Mouse (Mus musculus) left cerebral cortex, postnatal 25 days (tissue): ENCODE measurements at regions not wholly inside any gene's neighbourhood (a gene's known extent, or its start where the extent isn't known, plus 50 kb on each side); places are given as distances from the start of the nearest gene placed in this dataset.

Experiments
- DNase-seq, 2 experiments: peaks; one replicate each; pipeline ENCODE4 v3.0.0; 2022; ENCODE audit warnings: low spot score in 2 of 2, mixed read lengths in 1 of 2
- intact Hi-C: fragments of 180-260 bp; cut with DNase I; formaldehyde crosslinking; loops from one replicate; pipeline ENCODE4 v1.15.1; 2025

DNA sequence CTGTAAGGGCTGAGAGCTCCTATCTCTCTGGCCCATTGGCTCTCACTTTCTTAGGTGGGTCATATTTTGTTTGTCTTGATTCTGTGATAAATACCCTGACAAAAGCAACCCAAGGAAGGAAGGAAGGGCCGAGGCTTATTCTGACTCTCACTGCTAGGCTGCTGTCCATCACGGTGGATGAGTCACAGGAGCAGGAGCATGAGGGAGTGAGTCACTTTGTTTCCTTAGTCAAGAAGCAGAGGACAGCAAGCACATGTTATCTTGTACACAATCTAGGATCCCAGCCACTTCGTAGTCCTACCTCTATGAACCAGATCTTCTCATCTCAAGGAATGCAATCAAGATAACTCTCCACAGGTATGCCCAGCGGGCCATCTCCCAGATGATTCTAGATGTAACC, 69.9 kb downstream of the Atp6v1g3 start:
- intact Hi-C loops, result no loop called here
- DNase-seq, result no peak

DNA sequence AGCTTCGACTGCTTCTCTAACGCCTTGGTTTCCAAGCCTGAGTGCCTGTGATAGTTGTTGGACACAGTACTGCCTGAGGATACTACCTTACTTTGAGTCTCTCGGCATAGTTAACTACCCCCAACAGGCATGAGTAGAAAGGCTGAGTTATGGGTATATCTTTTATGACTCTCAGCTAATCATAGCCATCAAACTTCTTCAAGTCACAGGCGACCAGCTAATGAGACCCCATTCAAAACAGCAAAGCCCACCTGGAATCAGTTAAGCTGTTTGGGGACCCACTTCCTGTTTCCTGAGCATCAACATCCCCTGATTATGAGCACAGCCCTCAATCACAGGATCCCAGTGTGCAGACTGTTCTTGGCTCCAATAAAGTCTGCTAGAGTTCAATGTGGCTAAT, 71.4 kb downstream of the Atp6v1g3 start:
- intact Hi-C loops, result no loop called here
- DNase-seq, result no peak

GRCm38 (mm10) chr1:138345992-138346391, 72.5 kb downstream of the Atp6v1g3 start:
- intact Hi-C loops, result no loop called here
- peak; percentile 13 to 23 for DNase-seq

- intact Hi-C loops, result no loop called here
These were observed 73.4 kb downstream of the Atp6v1g3 start for GRCm38 (mm10) chr1:138346904-138347303.

DNA sequence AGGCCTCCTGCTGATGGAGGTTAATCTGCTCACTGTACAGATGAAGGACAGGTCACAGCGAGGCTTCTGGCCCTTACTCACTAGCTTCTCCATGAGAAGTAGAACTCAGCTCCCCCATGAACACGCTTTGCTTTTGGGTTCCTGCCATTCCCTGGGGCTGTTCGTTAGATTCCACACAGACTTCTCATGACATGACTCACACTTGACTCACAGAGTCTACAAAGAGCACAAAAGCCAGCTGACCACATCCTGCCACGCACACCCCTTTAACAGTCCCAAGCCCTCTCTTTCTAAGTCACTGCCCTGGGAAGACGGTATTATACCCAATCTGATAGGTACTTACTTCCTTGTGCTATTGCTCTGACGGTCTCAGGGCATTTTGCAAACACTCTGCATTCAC, 74.9 kb downstream of the Atp6v1g3 start:
- DNase-seq, result no peak
- intact Hi-C loops, result no loop called here

More at GRCm38 (mm10) chr1:138346904-138347303, 73.4 kb downstream of the Atp6v1g3 start:
- no peak for DNase-seq

GRCm38 (mm10) chr1:138349099-138349498, 75.6 kb downstream of the Atp6v1g3 start:
- DNase-seq, result no peak
- intact Hi-C loops, result no loop called here

DNA sequence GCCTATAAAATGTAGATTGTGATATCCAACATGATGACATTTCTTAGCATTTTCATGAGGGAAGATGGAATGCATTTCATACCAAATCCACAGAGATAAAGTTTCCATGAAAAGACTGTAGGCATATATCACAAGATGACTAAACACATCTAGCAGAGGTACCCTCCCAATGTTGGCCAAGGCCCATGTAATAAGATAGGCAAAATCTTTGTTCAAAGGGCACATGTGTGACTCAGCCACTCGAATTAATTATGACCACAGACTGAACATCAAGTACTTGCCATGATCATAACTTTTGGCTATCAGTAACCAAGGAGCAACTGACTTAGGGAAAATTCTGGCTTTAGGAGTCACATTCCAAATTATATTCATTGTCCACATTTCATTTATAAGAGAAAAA, 82.9 kb downstream of the Atp6v1g3 start:
- no peak for DNase-seq
- intact Hi-C loops, result no loop called here

DNA sequence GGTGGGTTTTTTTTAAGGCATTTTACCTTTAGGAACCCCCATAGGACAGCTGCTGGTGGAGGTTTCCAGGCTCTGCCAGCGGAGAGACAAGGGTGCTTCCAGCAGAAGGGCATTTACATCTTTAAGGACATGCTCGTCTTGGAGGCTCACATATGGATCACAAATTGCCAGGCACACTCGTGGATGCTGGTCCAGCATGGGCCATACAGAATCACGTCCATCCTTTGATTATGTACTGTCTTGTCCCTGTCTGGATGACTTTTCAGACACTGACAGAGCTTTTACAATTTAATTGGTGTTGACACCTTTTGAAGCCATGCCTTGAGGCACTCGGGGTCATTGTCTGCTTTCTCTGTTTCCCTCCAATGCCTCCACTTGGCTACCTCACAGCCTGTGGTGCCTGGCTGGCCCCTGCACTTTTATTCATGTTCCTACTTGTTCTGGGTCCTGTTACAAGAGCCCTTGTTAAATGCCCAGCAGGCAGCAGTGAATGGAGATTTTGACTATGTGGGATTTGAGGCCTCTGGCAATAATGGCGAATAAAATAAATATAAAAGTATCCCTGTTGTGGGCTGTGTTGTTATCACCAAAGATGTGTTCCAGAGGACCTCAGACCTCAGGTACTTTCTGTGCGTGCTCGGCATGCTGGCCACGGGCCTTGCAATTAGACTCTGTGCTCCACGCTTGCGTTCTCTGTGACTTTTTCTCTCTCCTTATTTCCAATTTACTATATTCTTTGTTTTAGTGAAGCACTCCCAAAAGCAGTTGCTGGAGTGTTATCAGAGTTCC, 89.3 kb downstream of the Atp6v1g3 start:
- intact Hi-C loops, result no loop called here
- DNase-seq, result no peak

DNA sequence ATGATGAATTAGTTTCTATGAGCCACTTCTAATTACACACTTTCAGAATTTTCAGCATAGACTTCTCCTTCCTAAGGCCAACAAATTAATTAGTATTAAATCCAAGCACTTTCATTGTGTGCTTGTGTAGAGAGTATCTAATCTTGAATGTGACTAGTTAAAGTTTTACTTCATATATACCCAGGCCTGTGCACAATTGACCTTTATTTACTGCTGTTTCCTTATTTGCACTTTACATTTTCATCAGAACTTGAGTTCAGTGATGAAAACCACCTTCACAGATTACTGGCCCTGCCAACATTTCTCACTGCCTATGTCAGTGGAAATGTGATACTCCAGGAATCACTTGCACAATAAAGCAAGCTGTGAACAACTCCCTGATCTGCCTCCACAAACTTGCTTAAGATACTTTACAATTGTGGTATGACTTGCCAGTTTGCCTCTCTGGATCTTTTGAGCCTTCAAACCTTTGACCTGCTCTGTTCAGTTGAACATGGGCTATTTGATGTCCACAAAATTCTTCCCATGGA, 96.5 kb downstream of the Atp6v1g3 start:
- intact Hi-C loops, result no loop called here
- DNase-seq, result no peak

GRCm38 (mm10) chr1:138371474-138371873, 97.9 kb downstream of the Atp6v1g3 start:
- intact Hi-C loops, result no loop called here
- no peak for DNase-seq

- no peak for DNase-seq
- intact Hi-C loops, result no loop called here
These were observed 110.6 kb downstream of the Atp6v1g3 start for GRCm38 (mm10) chr1:138384146-138384545.

GRCm38 (mm10) chr1:138385156-138385841, 111.8 kb downstream of the Atp6v1g3 start:
- intact Hi-C loops, result no loop called here
- DNase-seq, result no peak

DNA sequence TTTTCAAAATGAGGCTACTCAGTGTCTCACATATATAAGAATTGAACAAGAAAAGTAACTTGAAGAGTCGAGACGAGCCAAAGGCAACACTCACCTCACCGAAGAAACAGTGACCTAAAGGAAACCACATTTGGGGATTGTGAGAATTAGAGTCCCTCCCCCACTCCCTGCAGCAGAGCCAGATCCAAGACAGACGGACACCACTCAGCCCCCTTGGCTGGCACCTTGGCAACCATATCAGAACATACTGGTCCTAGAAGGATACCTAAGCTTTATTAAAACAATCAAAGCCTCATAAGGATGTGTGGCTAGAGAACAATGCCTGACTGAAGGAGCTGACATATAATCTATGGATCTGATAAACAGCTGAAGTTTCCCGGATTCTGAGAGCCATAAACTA, 112.5 kb downstream of the Atp6v1g3 start:
- no peak for DNase-seq
- intact Hi-C loops, result no loop called here

DNA sequence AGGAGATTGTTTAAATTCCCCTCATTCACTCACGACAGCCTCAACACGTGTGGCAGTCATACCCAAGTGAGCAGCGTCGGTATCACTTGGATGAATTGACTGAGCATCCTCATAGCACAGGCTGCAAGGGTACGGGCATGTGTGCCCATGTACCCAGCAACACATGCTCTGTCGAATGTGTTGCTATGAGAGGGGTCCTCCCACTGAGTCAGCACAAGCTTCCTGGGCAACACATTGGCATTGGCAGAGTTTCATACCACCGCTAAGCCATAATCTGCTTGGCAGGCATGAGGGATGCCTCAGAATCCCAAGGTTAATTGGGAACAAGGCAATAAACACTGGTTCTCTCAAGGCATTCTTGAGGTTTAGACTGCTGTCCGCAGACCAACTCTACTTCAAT, 115.1 kb downstream of the Atp6v1g3 start:
- intact Hi-C loops, result no loop called here
- DNase-seq, result no peak

GRCm38 (mm10) chr1:138389676-138390075, 116.1 kb downstream of the Atp6v1g3 start:
- DNase-seq, result no peak
- intact Hi-C loops, result no loop called here

DNA sequence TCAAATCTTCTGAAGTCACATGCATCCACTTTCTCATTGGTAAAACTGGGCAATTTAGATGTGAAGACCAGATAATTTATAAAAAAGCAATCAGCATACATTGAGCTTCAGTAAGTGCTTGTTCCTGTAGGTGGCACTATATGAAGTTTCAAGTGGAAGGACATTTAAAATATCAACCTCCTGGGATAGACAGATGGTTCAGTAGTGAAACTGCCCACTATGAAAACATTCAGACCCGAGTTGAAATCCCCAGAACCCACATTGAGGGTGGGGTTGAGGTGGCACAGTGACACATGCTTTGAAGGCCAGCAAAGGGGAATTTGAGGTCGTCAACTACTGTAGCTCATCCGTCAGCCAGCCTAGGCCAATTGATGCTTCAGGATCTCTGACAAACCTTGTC, 145.1 kb downstream of the Atp6v1g3 start:
- DNase-seq, result peak in 1 of 2 experiments; percentile 1
- intact Hi-C loops, result no loop called here

- no peak for DNase-seq
These were observed 153.9 kb downstream of the Atp6v1g3 start for GRCm38 (mm10) chr1:138427416-138427815.

More at GRCm38 (mm10) chr1:138427416-138427815, 153.9 kb downstream of the Atp6v1g3 start:
- intact Hi-C loops, result no loop called here
